Mouse (Mus musculus): ENCODE measurements around the gene Dnase2a. TPM values are rescaled to one million over a fixed set of nuclear protein-coding genes. Genes with fewer than 3 reads are reported as not detected.

The Dnase2a gene
- 29.1 and 38.8 TPM in 2 replicates for total RNA-seq (2014; fragmentation: Nextera tagmentation)
- total RNA-seq (2017): 26.7 and 42.2 TPM in 2 replicates

DNA sequence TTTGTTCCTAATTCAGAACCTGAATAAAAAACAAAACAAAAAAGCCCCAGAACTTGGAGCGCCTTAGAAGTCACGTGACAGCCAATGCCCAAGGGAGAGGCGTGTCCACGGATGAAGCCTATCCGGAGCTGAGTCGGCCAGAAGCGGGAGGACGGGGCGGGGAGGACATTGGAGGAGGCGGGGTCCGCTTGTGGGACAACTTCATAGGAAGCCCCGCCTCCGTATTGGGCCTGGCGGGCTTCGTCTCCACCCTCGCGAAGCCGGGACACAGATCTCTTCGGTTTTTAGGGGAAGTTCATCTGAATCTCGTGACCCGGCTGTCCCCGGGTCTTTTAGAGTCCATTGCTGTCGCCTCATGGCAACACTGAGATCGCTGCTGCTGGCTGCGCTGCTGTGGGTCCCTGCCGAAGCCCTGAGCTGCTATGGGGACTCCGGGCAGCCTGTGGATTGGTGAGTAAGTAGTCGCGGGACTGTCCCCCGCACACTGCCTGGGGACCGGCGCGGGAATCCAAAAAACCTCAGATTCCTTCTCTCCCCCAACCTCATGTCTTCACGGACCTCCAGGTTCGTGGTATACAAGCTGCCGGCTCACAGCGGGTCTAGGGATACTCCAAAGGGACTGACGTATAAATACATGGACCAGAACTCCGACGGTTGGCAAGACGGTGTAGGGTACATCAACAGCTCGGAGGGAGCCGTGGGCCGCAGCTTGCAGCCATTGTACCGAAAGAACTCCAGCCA lies at the start of gene Dnase2a:
Gene Dnase2a, plus strand, starts transcription at position 140 of the 741 bp plus-strand sequence.
- peak; percentile 84 for ATAC-seq (replicated peaks; ENCODE audit: low FRiP score, low TSS enrichment, poor library complexity, severe bottlenecking)

DNA sequence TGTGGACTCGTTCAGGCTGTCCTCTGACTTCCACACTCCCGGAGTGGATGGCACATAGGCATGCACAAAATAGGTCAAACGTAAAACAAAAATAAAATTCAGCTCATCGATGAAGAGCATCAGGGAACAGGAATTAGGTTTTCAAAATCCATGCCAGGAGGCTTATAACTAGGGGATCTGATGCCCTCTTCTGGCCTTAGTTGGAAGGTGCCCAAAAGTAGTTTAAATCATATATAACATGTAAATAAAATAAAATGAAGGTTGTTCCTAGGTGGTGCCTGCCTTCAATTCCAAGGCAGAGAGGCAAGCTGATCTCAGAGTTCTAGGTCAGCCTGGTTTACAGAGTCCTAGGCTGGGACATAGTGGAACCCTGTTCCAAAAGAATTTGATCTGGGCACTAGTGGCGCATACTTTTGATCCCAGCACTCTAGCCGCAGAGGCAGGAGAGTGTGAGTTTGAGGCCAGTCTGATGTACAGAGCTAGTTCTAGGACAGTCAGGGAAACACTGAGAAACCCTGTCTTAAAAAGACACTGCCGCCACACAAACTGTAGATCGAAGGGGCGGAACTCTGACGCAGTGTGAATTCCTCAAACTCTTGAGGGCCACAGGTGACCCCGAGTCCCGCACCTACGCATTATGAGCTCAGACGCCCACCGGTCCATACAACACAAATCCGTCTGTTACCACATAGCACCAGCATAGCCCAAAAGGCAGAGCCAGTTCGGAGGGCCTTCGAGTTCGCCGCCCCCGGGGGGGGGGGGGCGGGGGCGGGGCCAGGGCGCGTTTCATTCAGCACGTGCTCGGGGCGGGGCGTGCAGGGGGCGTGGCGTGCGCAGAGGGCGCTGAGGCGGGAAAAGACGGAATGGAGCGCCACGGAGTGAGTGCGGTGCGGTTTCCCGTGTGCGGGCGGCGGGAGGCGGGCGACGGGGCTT lies 36.7 kb upstream of the Dnase2a start, which contains the start of gene Syce2:
Gene Syce2, plus strand, starts transcription at position 736 of the 933 bp plus-strand sequence.
- peak; percentile 61 for ATAC-seq (replicated peaks; ENCODE audit: low FRiP score, low TSS enrichment, poor library complexity, severe bottlenecking)

DNA sequence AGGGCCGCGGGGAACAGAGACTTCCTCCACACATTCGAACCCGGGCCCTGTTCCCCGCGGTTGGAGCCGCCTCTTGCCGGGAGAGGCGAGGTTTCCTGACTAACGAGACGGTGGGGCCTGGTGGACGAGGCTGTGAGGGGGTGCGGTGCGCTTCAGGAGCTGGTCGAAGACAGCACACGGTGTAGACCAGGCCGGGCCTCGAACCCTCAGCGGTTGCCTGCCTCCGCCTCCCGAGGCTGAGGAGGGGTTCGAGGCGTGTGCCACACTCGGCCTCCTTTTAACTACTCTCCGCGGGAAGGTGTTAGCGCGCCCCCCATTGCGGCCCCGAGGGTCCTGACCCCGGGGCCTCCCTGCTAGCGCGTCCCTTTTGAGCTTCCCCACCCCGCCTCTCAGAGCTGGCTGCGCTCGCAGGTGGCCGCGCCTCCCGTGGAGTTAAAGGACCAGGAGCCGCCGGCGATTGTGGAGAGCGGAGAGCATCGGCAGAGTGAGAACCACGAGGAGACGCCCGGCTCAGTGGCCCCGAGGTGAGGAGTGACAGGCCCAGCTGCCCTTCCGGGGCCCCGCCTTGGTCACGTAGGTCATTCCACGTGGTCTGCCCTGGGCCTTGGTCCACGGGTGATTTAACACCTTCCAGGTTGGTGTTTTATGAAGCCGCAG lies 35.9 kb upstream of the Dnase2a start:
- peak; percentile 36 for ATAC-seq (replicated peaks; ENCODE audit: low FRiP score, low TSS enrichment, poor library complexity, severe bottlenecking)

DNA sequence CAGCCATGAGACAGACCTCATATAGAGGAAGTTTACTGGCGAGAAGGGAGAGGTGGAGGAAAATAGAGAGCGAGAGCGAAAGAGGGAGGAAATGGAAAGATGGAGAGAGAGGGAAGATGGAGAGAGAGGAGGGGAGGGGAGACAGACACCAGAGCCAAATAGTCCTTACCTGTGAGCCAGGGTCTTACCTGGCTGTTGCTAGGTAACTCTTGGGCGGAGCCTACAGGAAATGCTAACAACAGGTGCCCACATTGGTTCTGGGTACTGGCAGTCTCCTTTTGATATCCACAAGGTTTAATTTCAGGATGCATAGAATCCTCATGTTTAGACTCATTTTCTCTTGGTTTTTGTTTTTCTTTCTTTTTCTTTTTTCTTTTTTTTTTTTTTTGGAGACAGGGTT lies 35.3 kb upstream of the Dnase2a start:
- no peak for ATAC-seq (replicated peaks; ENCODE audit: low FRiP score, low TSS enrichment, poor library complexity, severe bottlenecking)

DNA sequence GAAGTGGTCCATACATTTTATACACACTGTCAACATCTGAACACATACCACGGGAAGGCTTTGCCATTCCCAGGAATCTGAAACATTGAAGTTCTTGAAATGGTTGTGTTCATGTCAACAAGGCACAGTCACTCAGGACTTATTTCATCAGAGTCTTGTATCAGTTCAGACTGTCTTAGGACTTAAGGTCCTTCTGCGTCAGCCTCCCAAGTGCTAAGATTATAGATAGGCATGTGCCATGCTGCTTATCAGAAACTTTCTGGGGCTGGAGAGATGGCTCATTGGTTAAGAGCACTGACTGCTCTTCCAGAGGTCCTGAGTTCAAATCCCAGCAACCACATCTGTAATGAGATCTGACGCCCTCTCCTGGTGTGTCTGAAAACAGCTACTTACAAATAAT lies 34.0 kb upstream of the Dnase2a start:
- no peak for ATAC-seq (replicated peaks; ENCODE audit: low FRiP score, low TSS enrichment, poor library complexity, severe bottlenecking)

DNA sequence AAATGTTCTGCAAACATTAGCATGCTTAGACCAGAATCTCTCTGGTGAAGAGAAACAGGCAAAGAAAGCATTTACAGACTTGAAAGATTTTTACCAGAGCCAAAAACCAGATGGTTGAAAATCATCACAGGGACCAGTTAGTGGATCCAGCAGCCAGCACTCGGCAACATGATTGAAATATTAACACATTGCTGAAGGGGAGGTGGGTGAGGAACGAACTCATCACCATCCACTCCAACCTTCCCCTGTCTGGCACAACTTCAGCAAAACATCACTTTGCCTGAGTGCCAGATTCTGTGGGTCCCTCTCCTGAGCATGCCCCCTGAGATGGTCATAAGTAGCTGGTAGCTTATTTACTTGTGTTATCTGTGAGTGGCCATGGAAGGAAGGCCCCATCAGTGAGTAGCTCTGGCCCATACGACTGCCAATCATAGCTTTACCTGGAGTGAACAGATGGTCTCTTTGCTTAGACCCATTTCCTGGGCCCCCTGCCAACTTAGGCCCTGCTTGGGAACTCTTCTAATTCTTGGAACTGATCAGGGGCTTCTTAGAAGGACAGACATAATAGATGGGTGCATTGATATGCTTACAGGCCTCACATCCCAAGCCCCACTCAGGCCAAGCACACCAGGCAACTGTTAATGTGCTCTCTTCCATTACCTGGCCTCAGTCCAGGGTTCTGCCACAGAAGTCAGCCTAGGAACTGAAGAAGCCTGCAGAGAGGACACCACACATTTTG lies 30.9 kb upstream of the Dnase2a start:
- peak; percentile 34; the same call in 1 of the 2 replicates for ATAC-seq (replicated peaks; ENCODE audit: low FRiP score, low TSS enrichment, poor library complexity, severe bottlenecking)

DNA sequence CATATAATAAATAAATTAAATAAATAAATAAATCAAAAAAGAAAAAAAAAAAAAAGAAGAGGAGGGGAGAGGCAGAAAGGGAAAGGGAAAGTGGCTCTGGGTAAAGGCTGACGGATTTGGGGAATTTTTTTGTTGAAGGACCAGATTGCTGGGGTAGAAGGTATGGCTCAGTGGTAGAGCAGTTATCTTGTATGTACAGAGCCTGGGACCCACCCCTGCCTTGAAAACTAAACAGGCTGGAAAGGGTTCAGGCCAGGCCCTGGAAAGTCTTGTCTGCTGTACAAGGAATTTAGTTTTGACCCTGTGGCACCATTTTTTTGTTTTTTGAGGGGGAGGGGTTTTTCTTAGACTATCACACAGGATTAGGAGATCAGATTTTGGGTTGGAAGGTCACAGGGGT lies 29.4 kb upstream of the Dnase2a start:
- no peak for ATAC-seq (replicated peaks; ENCODE audit: low FRiP score, low TSS enrichment, poor library complexity, severe bottlenecking)

DNA sequence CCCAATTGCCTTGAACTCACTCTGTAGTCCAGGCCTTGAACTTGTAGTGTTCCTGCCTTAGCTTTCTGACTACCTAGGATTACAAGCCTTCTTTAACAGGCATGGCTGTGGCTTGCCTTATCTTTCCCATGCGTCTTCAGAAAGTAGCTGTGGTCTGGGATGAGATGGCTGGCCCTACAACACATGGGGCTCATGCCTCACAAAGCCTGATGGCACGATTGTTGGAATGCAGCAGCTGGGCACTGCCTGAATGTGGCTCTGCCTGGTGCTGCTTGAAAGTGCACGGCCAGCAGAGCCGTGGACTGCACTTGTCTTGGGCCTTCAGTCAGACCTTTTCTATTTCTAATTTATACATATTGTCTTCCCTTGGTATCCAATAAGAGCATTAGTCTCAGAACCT lies 23.6 kb upstream of the Dnase2a start:
- peak; percentile 67 for ATAC-seq (replicated peaks; ENCODE audit: low FRiP score, low TSS enrichment, poor library complexity, severe bottlenecking)

DNA sequence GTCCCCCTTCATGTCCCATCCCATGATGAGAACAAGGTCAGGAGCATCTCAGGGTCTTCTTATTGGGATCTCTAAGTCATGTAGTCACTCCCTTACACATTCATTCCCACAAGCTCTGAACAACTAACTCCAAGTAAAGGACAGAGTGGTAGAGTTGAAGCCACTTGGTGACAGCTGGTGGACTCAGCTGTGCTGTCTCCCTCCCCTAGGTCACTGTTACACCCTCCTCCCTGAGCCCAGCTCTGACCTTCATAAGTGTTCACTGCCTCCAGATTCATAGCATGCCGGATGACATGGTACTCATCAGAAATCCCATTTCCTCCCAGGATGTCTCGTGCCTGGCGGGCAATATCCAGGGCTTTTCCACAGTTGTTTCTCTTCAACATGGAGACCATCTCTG lies 20.1 kb upstream of the Dnase2a start:
- ATAC-seq (replicated peaks; ENCODE audit: low FRiP score, low TSS enrichment, poor library complexity, severe bottlenecking): no peak

DNA sequence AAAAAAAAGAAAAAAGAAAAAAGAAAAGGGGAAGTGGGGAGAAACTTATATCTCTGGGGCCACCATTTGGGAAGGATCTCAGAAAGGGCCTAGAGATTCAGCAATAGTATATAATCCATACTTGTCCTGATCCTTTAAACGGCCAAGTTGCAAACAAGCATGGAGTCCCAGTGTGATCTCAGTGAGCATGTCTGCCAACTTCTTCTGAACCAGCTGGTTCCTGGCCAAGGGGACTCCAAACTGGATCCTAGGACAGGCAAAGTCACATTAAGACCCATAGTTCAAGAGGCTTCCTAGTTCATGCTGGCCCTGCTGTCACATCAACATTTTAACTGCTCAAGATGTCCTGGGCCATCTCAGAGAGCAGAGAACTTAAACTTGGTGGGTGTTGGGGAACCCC lies 19.2 kb upstream of the Dnase2a start:
- no peak for ATAC-seq (replicated peaks; ENCODE audit: low FRiP score, low TSS enrichment, poor library complexity, severe bottlenecking)

DNA sequence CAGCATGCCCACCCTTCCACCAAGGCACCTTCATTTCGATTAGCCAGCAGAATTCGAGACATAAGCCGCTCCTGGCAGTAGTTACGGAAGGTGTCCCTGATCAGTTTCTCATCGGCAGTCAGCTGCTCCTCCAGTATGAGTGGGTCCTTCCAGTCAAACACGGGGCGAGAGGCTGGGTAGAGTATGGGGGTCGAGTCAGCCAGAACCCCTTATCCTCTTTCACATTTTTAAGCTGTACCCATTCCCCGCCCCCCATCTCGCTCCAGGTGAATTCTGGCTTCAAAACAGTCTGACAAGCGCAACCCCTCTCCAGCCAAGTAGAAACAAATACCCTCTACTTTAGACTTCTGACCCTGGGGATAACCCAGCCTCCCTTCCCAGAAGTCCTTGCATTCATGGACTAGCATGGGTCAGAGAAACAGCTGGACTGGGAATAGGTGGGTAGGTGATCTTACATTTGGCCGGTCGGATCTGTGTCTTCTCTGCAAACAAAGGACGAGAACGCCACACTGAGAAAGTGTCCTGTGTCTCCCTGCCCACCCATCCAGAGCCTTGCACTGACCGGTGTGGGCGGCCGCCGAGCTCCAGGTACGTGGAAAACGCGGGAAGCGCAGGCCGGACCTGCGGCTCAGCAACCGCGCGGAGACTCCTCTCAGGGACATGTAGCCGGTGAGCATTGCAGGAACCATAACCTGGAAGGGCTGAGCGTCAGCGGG lies 15.2 kb upstream of the Dnase2a start:
- ATAC-seq (replicated peaks; ENCODE audit: low FRiP score, low TSS enrichment, poor library complexity, severe bottlenecking): no peak

DNA sequence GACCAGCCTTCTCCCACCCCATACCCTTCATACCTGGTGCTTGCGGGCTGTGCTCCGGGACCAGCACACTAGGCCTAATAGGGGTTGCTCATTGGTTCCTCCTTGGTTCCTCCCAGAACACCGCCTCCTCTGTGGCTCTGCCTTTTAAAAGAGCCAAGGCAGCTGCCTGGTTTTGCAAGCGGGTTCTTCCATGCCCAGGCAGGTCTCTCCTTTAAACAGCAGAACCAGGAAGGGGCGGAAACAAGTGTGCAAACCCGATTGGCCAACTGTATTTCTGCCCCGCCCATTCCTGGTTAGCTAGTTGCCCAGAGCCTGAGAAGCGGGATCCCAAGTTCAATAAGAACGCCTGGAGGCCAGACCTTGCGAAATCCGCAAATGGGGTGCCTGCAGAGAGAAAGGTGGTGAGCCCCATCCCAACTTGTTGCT lies 14.6 kb upstream of the Dnase2a start, which contains the start of gene Gcdh:
Gene Gcdh, minus strand, starts transcription at position 213 of the 426 bp plus-strand sequence.
- ATAC-seq (replicated peaks; ENCODE audit: low FRiP score, low TSS enrichment, poor library complexity, severe bottlenecking): peak; percentile 99

DNA sequence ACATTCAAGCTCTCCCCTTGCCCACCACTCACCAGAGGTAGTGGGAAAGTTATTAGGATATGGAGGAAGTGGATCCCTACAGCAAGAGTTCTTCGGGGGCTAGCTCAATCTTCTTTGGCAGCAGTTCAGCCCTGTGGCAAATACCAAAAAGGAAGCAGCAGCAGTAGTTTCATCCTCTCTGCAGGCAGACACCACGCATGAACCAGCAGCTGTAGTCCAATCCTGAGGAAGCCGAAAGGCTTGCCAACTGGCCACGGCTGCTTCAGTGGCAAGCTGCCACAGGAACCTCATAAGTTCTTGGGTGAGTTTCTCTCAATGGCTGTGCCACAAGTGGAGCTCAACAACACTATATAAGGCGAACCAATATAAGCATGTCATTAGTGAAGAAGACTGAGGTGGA lies 12.4 kb upstream of the Dnase2a start:
- no peak for ATAC-seq (replicated peaks; ENCODE audit: low FRiP score, low TSS enrichment, poor library complexity, severe bottlenecking)

DNA sequence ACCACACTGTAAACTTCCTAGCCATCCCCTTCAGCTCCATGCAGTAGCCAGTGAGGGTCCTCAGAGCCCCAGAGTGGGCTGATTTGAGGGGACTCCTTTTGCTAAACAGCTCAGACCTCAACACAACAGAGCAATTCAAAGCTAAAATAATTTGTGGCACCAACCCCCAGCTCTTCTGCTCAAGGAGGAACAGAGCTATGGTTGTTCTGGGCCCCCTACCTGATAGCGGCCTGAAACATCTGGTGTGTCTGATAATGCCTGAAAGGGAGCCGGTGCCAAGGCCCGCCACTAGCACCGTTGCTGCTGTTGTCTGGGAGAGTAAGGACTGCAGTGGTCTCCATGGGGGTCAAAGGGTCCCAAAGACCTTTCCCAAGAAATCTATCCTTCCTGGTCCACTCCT lies 7.3 kb upstream of the Dnase2a start:
- ATAC-seq (replicated peaks; ENCODE audit: low FRiP score, low TSS enrichment, poor library complexity, severe bottlenecking): peak; percentile 74

DNA sequence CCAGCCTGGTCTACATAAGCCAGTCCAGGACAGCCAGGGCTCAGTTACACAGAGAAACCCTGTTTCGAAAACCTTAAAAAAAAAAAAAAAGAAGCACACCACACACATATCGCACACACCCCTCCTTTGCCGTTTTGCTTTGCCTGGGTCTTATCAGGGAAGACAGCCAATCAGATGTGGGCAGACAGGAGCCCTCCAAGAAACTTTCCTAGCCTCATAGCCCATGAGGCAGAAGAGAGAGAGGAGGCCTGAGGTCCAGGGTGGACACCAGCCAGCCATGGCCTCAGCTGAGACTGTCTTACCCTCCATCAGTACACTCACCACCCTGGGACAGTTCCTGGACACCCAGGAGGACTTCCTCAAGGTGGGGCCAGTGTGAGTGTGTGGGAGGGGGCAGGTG lies 6.6 kb upstream of the Dnase2a start, which contains the start of gene Klf1:
Gene Klf1, plus strand, starts transcription at position 177 of the 400 bp plus-strand sequence.
- peak; percentile 67 for ATAC-seq (replicated peaks; ENCODE audit: low FRiP score, low TSS enrichment, poor library complexity, severe bottlenecking)

DNA sequence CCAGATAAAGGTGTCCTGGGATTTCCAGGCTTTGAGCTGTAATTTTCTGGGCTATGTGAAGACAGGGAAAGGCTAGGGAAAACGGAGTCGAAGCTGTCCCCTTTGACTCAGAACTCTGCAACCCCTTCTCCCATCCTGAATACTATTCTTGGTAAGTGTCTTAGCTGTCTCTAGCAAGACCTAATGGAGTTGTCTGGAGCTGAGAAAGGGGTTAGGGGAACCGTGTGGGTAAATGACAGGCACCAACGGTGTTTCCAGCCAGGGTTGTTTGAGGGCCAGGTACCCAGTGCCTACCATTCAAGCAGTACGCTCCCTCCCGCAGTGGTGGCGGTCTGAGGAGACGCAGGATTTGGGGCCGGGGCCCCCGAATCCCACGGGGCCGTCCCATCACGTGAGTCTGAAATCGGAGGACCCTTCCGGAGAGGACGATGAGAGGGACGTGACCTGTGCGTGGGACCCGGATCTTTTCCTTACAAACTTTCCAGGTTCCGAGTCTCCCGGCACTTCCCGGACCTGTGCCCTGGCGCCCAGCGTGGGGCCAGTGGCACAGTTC lies 5.9 kb upstream of the Dnase2a start:
- no peak for ATAC-seq (replicated peaks; ENCODE audit: low FRiP score, low TSS enrichment, poor library complexity, severe bottlenecking)

DNA sequence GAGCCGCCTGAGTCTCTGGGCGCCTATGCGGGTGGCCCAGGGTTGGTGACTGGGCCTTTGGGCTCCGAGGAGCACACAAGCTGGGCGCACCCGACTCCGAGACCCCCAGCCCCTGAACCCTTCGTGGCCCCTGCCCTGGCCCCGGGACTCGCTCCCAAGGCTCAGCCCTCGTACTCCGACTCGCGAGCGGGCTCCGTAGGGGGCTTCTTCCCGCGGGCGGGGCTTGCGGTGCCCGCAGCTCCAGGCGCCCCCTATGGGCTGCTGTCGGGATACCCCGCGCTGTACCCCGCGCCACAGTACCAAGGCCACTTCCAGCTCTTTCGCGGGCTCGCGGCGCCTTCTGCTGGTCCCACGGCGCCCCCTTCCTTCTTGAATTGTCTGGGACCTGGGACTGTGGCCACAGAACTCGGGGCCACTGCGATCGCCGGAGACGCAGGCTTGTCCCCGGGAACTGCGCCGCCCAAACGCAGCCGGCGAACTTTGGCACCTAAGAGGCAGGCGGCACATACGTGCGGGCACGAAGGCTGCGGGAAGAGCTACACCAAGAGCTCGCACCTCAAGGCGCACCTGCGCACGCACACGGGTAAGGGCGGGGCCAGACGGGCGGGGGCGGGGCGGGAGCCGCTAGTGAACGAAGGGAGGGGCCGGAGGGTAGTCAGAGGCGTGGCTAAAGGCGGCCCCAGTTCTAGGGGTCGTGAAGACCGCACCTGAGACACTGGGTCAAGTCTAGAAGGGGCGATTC lies 5.3 kb upstream of the Dnase2a start:
- peak; percentile 50 for ATAC-seq (replicated peaks; ENCODE audit: low FRiP score, low TSS enrichment, poor library complexity, severe bottlenecking)

Measured in megakaryocyte-erythroid progenitor cell, adult 5-6 weeks (primary cell).